23 mouse cellular contexts compared by ENCODE assay signal in the genomic region with DNA sequence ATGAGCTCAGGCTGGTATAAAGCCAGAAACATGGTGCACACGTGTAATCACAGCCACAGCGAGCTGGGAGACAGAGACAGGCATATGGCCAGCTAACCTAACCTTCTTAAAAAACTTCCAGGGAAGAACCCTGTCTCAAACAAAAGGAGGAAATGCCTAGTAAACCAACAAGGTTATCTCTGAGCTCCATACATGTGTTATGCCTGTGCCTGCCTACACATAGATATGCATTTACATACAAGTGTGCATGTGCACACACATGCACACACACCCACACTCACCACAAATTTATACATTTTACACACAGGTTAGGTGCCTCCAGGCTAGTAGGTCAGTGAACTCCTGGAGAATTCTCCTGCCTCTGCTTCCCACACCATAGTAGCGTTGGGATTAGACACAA.
DNase-seq lines count a peak whose midpoint lies in the region; ATAC-seq and TF ChIP-seq lines count a peak whose summit lies in the region.
"Had no signal": no experiment of that assay in that cellular context is flagged by ENCODE, and none has a peak within 500 bp of the region (broad histone marks: within the 10 kb centered on the region; RNA-seq: fewer than 3 reads in every experiment).

No protein-coding gene starts in this region.

- no peaks in the 10 kb centered on the region for H3K79me2 ChIP-seq in MEL (ENCODE audit: control insufficient read depth, insufficient read depth, low read length, poor library complexity)

- H3K4me3 ChIP-seq in limb, embryonic 14.5 days (replicated peaks; ENCODE audit: low read length) = no peak overlapping the region
- no peak overlapping the region for H3K4me3 ChIP-seq in limb, embryonic 10.5 days
- no peak overlapping the region for H3K4me3 ChIP-seq in MEL (ENCODE audit: control insufficient read depth in 1 of 2, insufficient read depth in 1 of 2, low read depth in 2 of 2, low read length in 2 of 2)
- no peak overlapping the region for H3K4me3 ChIP-seq in hindbrain, embryonic 14.5 days (replicated peaks; ENCODE audit: low read length)
- H3K4me3 ChIP-seq: embryonic facial prominence, embryonic 10.5 days; embryonic facial prominence, embryonic 12.5 days; forebrain, embryonic 13.5 days; forebrain, embryonic 15.5 days had no signal

- H3K4me1 ChIP-seq in limb, embryonic 14.5 days (ENCODE audit: control insufficient read depth, insufficient read depth, low read length) = no peaks in the 10 kb centered on the region
- no peaks in the 10 kb centered on the region for H3K4me1 ChIP-seq in limb, embryonic 10.5 days
- H3K4me1 ChIP-seq in MEL (ENCODE audit: control insufficient read depth in 1 of 2, insufficient read depth in 2 of 2, low read length in 2 of 2) = peaks cover 2 to 6% of the 10 kb centered on the region in 2 experiments; a peak in 3 of 4 replicates
- no peaks in the 10 kb centered on the region for H3K4me1 ChIP-seq in hindbrain, embryonic 14.5 days (replicated peaks; ENCODE audit: control insufficient read depth, insufficient read depth, low read length)
- H3K4me1 ChIP-seq: embryonic facial prominence, embryonic 10.5 days; embryonic facial prominence, embryonic 12.5 days; forebrain, embryonic 13.5 days; forebrain, embryonic 15.5 days had no signal

- H3K27ac ChIP-seq in limb, embryonic 14.5 days (replicated peaks; ENCODE audit: low read depth, low read length) = no peak overlapping the region
- H3K27ac ChIP-seq in limb, embryonic 10.5 days = no peak overlapping the region
- no peak overlapping the region for H3K27ac ChIP-seq in MEL (ENCODE audit: control insufficient read depth, low read depth, low read length)
- no peak overlapping the region for H3K27ac ChIP-seq in hindbrain, embryonic 14.5 days
- H3K27ac ChIP-seq: embryonic facial prominence, embryonic 10.5 days; embryonic facial prominence, embryonic 12.5 days; forebrain, embryonic 13.5 days; forebrain, embryonic 15.5 days had no signal

- no peak for TF ChIP-seq RAD21 in MEL (IDR thresholded peaks at IDR 0.05; ENCODE audit: low read depth, low read length)

- H3K9ac ChIP-seq in limb, embryonic 14.5 days (ENCODE audit: low read depth, low read length, severe bottlenecking) = no peak overlapping the region
- no peak overlapping the region for H3K9ac ChIP-seq in MEL (ENCODE audit: control insufficient read depth, low read depth, low read length, poor library complexity, severe bottlenecking)
- no peak overlapping the region for H3K9ac ChIP-seq in hindbrain, embryonic 14.5 days
- H3K9ac ChIP-seq: embryonic facial prominence, embryonic 12.5 days; forebrain, embryonic 13.5 days; forebrain, embryonic 15.5 days; forebrain, postnatal 0 days had no signal

- DNase-seq in limb, embryonic 14.5 days (ENCODE audit: low spot score) = peak; percentile 28
- DNase-seq in limb, embryonic 10.5 days (ENCODE audit: low spot score) = no peak
- DNase-seq in lung, postnatal 25 days (ENCODE audit: low spot score) = peak; percentile 1
- DNase-seq in lung, postnatal 4 days = no peak
- DNase-seq in MEL (ENCODE audit: low read depth, low spot score) = peak; percentile 22
- DNase-seq in hindbrain, embryonic 14.5 days (ENCODE audit: low spot score) = no peak
- DNase-seq: adrenal gland, adult 2 months; adrenal gland, postnatal 10 days; adrenal gland, postnatal 25 days; B cell, adult 2 months; cerebellum, adult 11-12 months; cerebellum, adult 2 months; cerebellum, adult 9-10 months; cerebellum, postnatal 10 days; cerebellum, postnatal 25 days; forebrain, postnatal 0 days had no signal

- no peak for TF ChIP-seq POLR2A in limb, embryonic 14.5 days (IDR thresholded peaks at IDR 0.05; ENCODE audit: borderline replicate concordance, extremely low read depth, insufficient read depth, insufficient read length)
- TF ChIP-seq POLR2A in MEL (IDR thresholded peaks at IDR 0.05; ENCODE audit: control insufficient read depth in 1 of 2, insufficient read depth in 1 of 2, low read depth in 1 of 2, low read length in 2 of 2, poor library complexity in 1 of 2) = no peak

- ATAC-seq in limb, embryonic 14.5 days (ENCODE audit: low FRiP score, low read depth) = no peak
- no peak for ATAC-seq in hindbrain, embryonic 14.5 days (ENCODE audit: low FRiP score)
- ATAC-seq: CD4-positive, CD25-positive, alpha-beta regulatory T cell, adult 4 months; forebrain, embryonic 13.5 days; forebrain, embryonic 15.5 days; forebrain, postnatal 0 days had no signal

- H3K9me3 ChIP-seq in limb, embryonic 14.5 days (ENCODE audit: control insufficient read depth, low read length) = no peaks in the 10 kb centered on the region
- H3K9me3 ChIP-seq in limb, embryonic 10.5 days (replicated peaks) = no peaks in the 10 kb centered on the region
- no peaks in the 10 kb centered on the region for H3K9me3 ChIP-seq in MEL (replicated peaks; ENCODE audit: insufficient read depth, low read length)
- H3K9me3 ChIP-seq in hindbrain, embryonic 14.5 days (ENCODE audit: control insufficient read depth, low read length) = no peaks in the 10 kb centered on the region
- H3K9me3 ChIP-seq: embryonic facial prominence, embryonic 10.5 days; embryonic facial prominence, embryonic 12.5 days; forebrain, embryonic 13.5 days; forebrain, embryonic 15.5 days; G1E had no signal

- H3K36me3 ChIP-seq in limb, embryonic 14.5 days (ENCODE audit: control insufficient read depth, insufficient read depth, low read length) = no peaks in the 10 kb centered on the region
- H3K36me3 ChIP-seq in limb, embryonic 10.5 days = no peaks in the 10 kb centered on the region
- peaks cover 0 to 14% of the 10 kb centered on the region in 2 experiments; a peak in 2 of 4 replicates for H3K36me3 ChIP-seq in MEL (ENCODE audit: control insufficient read depth in 1 of 2, insufficient read depth in 2 of 2, low read length in 2 of 2)
- H3K36me3 ChIP-seq in hindbrain, embryonic 14.5 days (replicated peaks; ENCODE audit: control insufficient read depth, insufficient read depth) = no peaks in the 10 kb centered on the region
- H3K36me3 ChIP-seq: embryonic facial prominence, embryonic 10.5 days; embryonic facial prominence, embryonic 12.5 days; forebrain, embryonic 15.5 days; G1E had no signal

- WGBS in limb, embryonic 14.5 days = 41% methylated on average over 3 of the region's 3 CpGs
- 75% methylated on average over 3 of the region's 3 CpGs for WGBS in limb, embryonic 10.5 days
- 85% methylated on average over 3 of the region's 3 CpGs for WGBS in hindbrain, embryonic 14.5 days

- peak in 1 of 2 experiments; percentile 58; a peak in 1 of 4 replicates for TF ChIP-seq EP300 in MEL (IDR thresholded peaks at IDR 0.05; ENCODE audit: low read depth in 1 of 2, low read length in 2 of 2)

- H3K27me3 ChIP-seq in limb, embryonic 14.5 days (ENCODE audit: control insufficient read depth, insufficient read depth, low read length) = no peaks in the 10 kb centered on the region
- no peaks in the 10 kb centered on the region for H3K27me3 ChIP-seq in limb, embryonic 10.5 days (ENCODE audit: low read depth, poor library complexity, severe bottlenecking)
- no peaks in the 10 kb centered on the region for H3K27me3 ChIP-seq in MEL (ENCODE audit: control insufficient read depth in 1 of 2, insufficient read depth in 2 of 2, low read length in 2 of 2)
- no peaks in the 10 kb centered on the region for H3K27me3 ChIP-seq in hindbrain, embryonic 14.5 days (ENCODE audit: control insufficient read depth, insufficient read depth, low read length)
- H3K27me3 ChIP-seq: CH12.LX; embryonic facial prominence, embryonic 12.5 days; forebrain, embryonic 13.5 days; forebrain, embryonic 15.5 days had no signal

- TF ChIP-seq CTCF in MEL (IDR thresholded peaks at IDR 0.05 in 2 of 3, conservative IDR thresholded peaks at IDR 0.05 in 1 of 3; ENCODE audit: control insufficient read depth in 1 of 3, insufficient read depth in 1 of 3, low read depth in 2 of 3, low read length in 3 of 3, poor library complexity in 1 of 3, severe bottlenecking in 1 of 3) = no peak

- H3K4me2 ChIP-seq in limb, embryonic 14.5 days (replicated peaks; ENCODE audit: low read depth, low read length, severe bottlenecking) = no peak overlapping the region
- H3K4me2 ChIP-seq in hindbrain, embryonic 14.5 days (replicated peaks) = no peak overlapping the region
- H3K4me2 ChIP-seq: embryonic facial prominence, embryonic 12.5 days; forebrain, embryonic 13.5 days; forebrain, embryonic 15.5 days had no signal

TF ChIP-seq in MEL, 35 proteins besides CTCF, POLR2A, EP300 and RAD21:
- TF ChIP-seq POLR2AphosphoS2 (IDR thresholded peaks at IDR 0.05; ENCODE audit: low read length) (no peak), TAL1 (IDR thresholded peaks at IDR 0.05; ENCODE audit: low read length) (peak; percentile 61), ELF1 (IDR thresholded peaks at IDR 0.05; ENCODE audit: low read depth, low read length) (no peak), GATA1 (IDR thresholded peaks at IDR 0.05; ENCODE audit: low read depth, low read length) (peak; percentile 53)

Comparison
In these comparisons a context has a peak if more than half of its experiments do, and no peak if none do; other contexts are left out.
1. DNase-seq: peak in limb, embryonic 14.5 days (single experiment), lung, postnatal 25 days (single experiment) and MEL (single experiment); none in limb, embryonic 10.5 days (single experiment), lung, postnatal 4 days (0 of 2) and hindbrain, embryonic 14.5 days (single experiment).